Mouse (Mus musculus): ENCODE data around the gene Dbi.

Dbi gene

GRCm38 (mm10) chr1:120121930-120122530, 1.2 kb upstream of the Dbi start:
- no peak for DNase-seq (ENCODE audit: low spot score)

DNA sequence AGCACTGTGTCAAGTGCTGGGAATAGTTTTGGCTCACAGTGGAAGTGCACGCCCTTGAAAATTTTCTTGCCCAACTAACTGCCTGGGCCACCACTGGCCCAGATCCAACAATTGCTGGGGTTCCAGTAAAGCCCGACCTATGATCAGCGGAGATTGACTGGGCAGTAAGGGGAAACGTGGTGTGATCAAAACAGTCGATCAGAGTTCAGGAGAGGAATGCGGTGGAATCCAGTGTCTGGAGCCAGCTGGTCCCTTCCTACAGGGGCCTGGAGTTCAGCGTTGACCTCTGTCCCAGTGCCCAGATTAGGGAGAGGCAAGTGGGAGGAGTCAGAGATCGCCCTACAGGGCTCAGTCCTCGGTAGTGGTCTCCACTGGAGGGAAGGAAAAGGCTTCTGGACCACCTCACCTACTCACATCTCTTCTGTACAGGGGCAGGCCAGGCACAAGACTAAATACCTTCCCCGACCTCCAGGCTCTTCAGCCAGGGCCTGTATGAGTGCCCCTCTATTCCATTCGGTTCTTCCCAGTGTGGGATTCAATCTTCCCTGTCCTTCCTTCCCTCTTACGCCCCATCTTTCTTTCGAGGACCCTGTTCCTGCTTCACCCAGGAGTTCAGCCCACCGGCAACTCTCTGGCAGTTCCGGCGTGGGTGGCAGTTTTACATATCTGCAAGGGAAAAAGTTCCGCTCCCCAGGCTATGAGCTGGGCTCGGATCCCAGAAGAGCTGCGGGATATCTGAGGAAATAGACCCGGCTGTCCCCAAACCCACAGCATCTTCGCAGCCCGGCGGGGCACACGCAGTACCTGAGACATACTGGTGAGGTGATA, 523 bp downstream of the Dbi start:
- DNase-seq (ENCODE audit: low spot score) = no peak

DNA sequence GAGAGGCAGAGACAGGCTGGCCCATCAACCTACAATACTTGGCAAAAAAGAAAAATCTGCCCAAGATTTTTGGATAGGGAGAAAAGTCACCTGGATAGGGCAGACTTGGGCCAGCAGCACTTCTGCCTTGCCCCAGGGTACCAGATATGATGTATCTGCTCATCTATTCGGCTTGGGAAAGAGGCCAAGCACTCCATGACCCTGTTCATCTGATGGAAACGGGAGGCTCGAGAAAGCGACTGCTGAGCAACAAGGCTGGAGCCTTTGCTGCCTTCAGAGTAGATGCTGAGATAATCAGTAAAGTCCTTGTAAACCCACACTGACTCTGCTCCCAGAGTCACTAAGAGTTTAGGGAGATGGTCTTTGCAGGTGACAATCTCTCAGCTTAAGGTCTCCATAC, 1.5 kb downstream of the Dbi start:
- no peak for DNase-seq (ENCODE audit: low spot score)

DNA sequence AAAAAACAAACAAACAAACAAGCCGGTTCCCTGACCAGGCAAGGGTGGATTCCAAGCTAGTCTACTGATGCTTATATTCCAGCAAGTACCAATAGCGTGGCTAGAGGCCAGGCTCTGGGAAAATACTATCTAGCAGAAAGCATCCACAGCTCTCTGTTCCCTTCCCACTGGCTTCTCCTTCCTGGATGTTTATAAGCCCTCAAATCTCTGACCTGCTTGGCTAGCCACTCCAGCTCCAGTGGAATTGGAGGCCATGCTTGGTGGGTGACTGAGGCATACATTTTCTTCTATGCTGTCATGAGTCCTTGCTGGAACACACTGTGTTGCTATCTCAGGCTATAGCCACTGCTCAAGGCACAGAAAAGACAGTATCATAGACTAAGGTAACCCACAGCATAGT, 2.0 kb downstream of the Dbi start:
- no peak for DNase-seq (ENCODE audit: low spot score)

DNA sequence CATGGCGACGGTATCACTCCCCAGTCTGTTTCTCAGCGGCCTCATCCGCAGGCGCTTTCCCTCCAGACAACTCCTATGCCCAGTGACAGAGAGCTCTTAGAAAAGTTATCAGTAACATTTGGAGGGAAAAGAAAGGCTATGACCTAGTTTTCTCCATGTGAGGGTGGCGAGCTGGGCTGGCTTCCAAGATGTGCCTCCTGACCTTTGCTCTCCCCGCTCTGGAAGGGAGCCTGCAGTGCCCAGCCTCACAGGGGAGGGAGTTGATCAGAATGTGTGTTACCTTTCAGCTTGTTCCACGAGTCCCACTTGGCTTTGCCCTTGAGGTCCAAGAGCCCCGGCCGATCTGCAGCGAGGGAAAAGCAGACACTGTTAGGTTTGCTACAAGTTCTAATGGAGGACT, 4.8 kb downstream of the Dbi start:
- DNase-seq (ENCODE audit: low spot score) = no peak

DNA sequence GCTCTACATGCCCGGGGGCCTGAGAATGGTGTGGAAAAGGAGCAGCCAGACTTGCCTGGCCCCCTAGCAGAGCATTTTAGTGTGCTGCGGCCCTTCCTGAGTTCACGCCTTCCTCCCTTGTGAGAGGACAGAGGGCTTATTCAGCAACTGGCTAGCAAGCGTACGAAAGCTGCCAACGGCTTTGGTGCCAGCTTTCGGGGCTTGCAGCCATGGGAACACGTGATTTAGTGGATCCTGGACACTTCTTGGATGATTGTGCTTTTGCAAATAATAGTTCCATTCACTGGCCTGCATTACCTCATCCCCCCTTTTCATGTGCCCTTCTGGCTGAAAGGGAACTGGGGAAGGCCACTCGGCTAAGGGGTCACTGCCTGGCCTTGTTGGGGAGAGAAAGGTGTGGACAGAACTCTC, 5.2 kb downstream of the Dbi start:
- peak; percentile 44 for DNase-seq (ENCODE audit: low spot score)

DNA sequence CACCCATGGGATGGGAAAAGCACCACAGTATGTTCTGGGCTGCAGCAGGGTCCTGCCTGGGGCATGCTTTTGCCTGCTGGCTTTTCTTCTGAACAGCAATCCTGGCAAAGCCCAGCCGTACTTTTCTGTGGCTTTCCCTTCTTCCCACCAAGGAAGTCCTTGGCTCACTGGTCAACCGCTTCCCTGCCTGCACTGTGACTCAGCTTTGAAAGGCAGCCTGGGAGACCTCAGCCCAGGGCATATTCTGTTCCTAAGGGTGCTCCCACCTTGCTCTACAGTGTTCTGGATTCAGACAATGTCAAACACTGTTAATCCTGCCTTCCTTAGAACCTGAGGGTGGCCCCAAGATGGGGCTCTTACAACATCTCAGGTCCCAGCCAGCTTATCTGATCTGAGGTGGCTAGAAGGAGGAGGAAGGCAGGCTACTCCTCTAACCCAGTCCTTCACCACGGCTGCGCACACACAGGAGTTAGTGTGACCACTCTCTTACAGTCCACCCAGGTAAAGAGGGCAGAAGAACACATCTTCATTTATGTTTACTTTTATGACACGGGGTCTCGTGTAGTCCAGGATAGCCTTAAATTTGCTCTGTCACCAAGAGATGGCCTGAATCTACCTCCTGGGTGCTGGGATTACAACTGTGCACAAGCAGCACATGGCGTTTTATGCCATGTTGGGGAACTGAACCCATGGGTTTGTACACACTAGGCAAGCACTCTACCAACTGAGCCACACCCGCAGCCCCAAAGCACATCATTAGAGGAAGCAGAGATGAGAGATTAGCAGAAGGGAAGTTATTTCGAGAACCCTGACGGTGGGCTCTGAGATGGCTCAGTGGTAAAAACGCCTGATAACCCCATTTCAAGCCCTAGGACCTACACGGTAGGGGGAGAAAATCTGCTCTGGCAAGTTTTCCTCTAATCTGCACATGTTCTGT, 8.4 kb downstream of the Dbi start:
- no peak for DNase-seq (ENCODE audit: low spot score)

GRCm38 (mm10) chr1:120111766-120112165, 9.1 kb downstream of the Dbi start:
- no peak for DNase-seq (ENCODE audit: low spot score)

DNA sequence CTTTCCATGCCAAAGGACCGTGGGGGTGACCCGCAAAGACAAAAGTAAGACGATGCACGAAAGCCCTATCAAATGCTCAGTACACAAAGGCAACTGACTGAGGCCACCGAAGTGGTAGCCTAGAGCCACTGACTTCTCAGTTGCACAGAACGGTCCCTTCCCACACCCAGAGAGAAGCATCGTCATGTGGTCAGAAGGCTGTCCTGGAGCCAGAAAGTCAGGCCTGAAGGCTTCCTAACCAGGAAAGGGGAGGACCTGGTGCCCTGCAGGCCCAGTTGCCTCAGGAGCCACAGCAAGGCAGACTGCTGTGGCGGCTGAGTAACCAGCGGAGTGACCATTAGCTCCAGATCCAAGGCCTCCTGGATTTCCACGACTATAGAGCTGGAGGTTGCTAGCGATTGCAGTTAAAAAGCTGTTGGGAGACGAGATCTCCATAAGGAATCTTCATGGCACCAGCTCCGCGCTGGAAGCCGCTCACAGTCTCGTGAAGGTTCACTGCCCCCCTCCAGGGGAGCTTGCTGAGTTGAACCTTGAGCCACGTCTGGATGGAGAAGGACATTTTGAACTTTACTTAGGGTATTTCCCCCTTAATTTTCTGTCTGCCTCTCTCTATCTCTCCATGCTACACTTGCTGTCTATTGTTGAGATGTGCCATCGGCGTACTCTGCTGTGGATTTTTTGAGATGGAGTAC, 11.0 kb downstream of the Dbi start:
- no peak for DNase-seq (ENCODE audit: low spot score)

GRCm38 (mm10) chr1:120105556-120105959, 15.3 kb downstream of the Dbi start:
- DNase-seq (ENCODE audit: low spot score) = no peak

DNA sequence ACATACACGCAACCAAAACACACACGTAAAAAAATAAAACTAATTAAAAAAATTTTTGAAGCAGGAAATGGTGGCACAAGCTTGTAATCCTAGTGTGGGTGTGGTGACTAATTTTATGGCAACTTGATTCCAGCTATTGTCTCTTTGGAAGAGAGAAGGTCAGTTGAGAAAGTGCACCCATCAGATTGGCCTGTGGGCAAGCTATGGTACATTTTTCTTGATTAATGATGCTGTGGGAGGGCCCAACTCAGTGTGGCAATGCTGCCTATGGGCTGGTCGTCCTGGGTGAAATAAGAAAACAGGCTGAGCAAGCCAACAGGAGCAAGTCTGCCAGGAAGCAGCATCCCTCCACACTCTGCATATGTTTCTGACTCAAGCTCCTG, 19.7 kb downstream of the Dbi start:
- DNase-seq (ENCODE audit: low spot score) = no peak

- DNase-seq (ENCODE audit: low spot score) = no peak
Measured at GRCm38 (mm10) chr1:120100456-120101226, 20.2 kb downstream of the Dbi start.

DNA sequence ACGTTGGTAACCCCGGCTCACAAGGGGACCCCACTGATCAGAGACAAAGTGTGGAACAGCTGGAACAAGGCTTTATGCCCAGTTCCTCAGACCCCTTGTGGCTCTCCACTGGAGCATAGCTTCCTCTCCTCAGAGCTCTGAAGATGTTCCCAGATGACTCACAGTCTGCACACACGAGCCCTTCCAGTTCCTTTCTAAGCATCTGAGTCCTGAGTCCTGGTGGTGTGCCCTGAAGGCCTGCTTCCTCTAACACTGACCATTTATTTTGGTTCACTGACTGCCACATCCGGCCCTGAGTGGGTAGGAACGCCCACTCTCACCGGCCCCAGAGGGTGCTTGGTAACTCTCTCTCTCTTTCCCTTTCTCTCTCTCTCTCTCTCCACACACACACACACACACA, 21.4 kb downstream of the Dbi start:
- no peak for DNase-seq (ENCODE audit: low spot score)

DNA sequence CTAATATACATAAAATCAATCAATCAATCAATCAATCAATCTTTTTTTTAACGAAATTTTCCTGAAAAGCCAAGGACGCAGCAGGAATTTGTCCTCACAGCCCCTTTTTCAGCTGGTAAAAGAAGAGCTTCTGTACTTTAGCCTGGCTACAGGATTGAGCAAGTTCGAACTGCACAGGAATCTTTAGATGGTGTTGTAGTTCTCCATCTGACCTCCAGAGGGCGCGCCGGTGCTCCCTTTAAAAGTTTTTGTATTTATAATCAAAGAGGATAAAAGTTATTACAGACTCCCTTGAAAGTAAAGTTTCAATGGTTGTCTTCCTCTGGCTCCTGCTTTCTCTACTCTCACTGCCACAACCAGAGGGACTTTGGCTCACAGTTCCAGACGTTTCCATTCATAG, 22.6 kb downstream of the Dbi start:
- peak; percentile 66 for DNase-seq (ENCODE audit: low spot score)

GRCm38 (mm10) chr1:120094920-120095319, 26.0 kb downstream of the Dbi start:
- no peak for DNase-seq (ENCODE audit: low spot score)

DNA sequence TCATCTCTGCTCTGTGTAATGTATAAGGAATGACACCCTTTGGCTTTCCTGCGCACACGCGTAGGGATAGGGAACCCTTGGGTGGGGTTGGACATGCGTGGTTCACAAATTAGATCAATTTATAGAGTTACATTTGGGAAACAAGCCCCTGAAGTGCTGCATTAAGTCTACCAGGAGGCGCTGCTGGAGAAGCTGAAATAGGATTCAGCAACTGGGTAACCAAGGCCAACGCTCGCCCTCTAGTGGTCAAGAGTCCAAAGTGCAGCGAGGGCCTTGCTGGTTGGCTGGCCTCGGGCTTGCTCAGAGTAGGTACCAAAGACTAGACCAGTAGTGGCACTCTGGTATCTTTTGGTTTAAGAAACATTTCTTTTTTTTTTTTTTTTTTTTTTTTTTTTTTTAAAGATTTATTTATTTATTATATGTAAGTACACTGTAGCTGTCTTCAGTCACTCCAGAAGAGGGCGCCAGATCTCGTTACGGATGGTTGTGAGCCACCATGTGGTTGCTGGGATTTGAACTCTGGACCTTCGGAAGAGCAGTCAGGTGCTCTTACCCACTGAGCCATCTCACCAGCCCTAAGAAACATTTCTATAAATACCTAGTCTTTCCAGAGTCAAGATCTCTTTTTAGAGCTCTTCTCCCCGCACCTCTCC, 27.3 kb downstream of the Dbi start:
- peak; percentile 91 for DNase-seq (ENCODE audit: low spot score)

DNA sequence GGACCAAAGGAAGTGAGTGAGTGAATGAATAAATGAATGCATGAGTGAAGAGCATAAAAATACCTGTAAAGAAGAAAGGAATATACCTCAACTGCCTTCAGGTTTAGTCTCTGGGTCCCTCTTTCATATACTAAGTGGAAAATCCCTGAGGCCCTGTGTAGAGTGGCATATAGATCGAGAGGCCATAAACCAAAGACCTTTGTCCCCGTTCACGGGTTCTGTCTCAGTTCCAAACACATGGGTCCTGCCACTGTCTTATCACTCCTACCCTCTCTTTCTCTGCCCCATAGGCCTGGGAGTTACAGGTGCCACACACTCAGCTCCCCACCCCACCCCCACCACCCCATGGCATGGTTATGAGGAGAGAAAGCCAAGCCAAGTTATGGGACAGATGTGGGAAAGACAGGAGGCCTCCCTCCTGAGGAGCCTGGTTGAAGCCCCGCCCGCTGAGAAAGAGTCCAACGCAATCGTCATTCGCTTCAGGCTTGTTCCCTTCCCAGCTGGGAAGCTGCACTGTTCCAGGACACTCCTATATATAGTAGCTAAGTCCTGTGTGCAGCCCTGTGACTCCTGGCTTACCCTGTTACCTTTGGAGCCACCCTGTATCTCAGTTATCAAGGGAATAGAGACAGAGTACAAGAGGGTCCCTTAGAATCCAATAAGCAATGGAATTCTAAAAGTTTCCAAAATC, 29.9 kb downstream of the Dbi start:
- no peak for DNase-seq (ENCODE audit: low spot score)

GRCm38 (mm10) chr1:120089180-120089579, 31.7 kb downstream of the Dbi start:
- DNase-seq (ENCODE audit: low spot score) = no peak

GRCm38 (mm10) chr1:120086644-120087043, 34.2 kb downstream of the Dbi start:
- DNase-seq (ENCODE audit: low spot score) = no peak

DNA sequence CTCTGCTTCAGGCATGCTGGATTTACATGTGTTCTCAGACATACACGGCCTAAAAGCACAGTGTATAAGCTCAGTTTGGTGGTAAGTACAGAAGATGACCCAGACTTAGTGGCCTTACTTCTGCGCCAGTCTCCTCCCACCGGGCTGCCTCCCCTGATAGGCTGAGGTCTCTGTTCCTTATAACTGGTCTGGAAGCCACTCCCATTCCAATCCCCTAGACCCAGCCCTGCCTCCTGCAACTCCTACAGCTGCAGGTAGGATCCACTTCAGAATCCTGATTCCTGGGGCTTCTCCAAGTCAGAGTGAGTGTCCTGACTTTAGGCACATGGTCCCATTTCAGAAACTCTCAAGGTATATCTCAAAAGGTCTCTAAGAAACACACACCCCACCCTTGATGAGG, 35.2 kb downstream of the Dbi start:
- DNase-seq (ENCODE audit: low spot score) = no peak
